Mouse (Mus musculus) T-helper 1 cell (primary cell): ENCODE measurements at regions not wholly inside any gene's neighbourhood (a gene's known extent, or its start where the extent isn't known, plus 50 kb on each side); places are given as distances from the start of the nearest gene placed in this dataset.

Experiments
- in situ Hi-C: fragments of 300-600 bp; cut with MboI, MseI; formaldehyde crosslinking; loops from one replicate; pipeline ENCODE4 v1.15.1; 2025; ENCODE audit warnings: high pct_unique_total_duplicates

DNA sequence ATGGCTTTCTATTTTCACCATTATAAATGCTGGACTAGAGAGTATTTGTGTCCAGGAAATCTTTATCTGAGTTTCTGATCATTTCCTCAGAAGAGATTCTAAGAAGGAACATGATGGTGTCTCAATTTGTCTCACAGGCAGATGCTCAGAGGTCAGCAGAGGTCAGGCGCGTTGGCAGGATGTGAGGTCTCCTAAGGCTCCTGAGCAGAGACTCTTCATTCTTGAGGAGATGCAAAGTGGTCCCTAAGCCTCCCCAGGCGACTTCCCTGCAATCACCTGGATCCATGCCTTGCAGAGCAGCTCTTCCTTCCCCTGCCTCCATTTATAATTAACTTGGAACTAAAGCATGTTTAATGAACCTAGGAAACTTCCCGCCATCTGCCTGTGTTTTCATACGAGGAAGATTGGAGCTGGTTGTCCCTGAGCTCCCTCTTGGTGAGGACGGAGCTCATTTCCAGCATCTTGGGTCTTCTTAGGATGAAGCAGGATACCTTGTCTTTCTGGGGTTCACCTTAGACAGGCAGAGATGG lies 71.8 kb downstream of the Arf2 start:
- in situ Hi-C loops: no loop called here

DNA sequence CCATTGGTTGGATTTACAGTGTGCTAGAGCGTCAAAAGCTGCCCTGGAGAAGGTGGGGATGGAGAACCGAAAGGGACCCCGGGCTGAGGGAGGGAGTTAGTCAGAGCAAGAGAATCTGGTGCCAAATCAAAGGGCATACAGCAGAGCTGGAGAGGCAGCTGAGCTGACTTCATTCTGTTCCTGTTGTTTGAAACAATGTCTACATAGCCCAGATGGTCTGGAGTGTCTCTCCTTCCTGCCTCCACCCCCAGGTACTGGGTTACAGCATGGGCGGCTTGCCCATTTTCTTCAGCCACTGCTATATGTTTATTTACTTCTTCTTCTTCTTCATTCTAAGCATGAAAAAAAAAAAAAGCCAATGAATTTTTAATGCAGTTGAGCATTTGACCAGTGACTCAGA lies 78.7 kb downstream of the Arf2 start:
- in situ Hi-C loops: no loop called here

DNA sequence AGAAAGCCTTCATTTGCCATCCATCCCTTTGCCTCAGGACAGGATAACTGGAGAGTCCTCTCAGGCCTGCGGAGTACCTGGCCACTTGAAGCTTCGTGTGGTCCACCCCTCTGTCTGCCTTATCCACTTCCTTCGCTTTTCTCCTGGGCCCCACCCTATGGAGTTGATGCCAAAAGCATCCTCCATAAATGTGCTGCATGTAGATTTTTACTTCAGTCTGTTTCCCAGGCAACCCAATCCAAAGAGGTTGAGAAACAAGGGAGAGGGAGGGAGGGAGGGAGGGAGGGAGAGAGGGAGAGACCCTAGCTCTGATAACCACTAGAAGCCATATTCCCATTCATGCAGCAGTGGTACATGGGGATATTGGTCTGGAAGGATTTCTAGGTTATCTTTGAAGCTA lies 80.7 kb upstream of the Crhr1 start:
- in situ Hi-C loops: no loop called here

DNA sequence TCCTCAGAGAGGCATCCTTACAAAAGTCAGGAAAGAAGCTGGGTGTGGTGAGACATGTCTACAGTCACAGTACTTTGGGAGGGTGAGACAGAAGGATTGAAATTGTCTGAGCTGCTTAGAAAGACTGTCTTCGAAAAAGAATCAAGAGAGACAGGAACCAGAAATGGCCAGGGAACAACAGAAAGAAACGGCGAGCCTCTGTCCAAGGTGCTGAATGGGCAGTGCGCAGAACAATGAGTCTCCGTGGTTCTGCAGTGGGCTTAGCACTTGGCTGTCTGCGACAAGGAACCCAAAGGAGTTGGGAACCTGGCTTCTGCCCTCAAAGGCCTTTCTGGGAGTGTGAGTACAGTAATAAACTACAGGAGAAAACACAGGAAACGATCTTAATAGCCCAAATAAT lies 79.4 kb upstream of the Crhr1 start:
- in situ Hi-C loops: no loop called here

DNA sequence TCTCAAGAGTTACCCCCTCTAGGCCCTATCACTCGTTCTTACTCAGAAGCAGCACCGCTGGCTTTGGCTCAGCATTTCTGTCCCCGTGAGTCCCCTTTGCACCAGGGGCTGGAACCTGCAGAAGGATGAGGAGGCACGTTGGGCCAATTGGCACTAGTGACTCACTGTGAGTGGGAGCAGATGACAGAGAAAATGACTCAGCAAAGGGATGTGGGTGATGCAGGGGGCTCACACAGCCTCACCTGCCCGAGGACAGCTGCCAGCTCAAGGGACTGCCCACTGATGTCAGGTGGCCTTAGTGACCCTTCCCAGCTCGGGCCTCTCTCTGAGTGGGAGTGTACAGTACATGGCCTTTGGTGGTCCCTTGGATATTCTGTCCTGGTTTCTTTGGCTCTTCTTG lies 76.7 kb upstream of the Crhr1 start:
- in situ Hi-C loops: loop anchor here (5.0 kb wide), 1 partner anchor 61 kb away; no protein-coding TSS in a partner anchor

DNA sequence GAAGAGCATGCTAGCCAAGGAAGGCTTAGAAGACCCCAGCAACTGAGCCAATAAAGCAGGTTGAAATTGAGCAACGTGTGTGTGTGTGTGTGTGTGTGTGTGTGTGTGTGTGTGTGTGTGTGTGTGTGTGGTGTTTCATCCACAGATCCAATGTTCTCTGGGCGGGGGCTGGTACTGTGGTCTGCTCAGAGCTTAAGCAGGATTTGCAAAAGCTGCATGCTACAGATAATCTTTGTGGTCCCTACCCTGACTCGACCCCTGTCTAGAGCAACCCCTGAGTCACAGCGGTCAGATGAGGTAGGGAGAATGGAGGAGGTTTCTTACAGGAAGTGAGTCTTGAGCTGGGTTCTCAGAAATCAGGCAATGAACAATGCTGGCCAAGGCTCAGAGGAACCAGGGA lies 75.6 kb upstream of the Crhr1 start:
- in situ Hi-C loops: loop anchor here (5.0 kb wide), 1 partner anchor 60 kb away; no protein-coding TSS in a partner anchor

DNA sequence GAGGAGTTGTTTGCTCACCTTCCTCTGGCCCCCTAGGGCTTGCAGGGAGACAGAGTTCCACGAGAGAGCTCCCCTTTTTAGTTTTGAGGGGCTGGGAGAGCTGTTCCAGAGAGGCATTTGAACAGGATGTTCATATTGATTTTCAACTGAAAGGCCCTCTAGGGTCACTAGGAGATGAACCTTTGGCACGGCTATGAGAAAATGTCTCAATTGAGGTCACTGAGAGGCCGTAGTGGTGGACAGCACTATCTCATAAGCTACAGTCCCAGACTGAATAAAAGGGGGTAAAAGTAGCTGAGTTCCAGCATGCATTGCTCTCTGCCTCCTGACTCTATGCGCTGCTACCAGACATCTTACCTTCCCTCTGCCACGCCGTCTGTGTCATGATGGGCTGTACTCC lies 74.1 kb upstream of the Crhr1 start:
- in situ Hi-C loops: loop anchor here (5.0 kb wide), 1 partner anchor 59 kb away; no protein-coding TSS in a partner anchor

DNA sequence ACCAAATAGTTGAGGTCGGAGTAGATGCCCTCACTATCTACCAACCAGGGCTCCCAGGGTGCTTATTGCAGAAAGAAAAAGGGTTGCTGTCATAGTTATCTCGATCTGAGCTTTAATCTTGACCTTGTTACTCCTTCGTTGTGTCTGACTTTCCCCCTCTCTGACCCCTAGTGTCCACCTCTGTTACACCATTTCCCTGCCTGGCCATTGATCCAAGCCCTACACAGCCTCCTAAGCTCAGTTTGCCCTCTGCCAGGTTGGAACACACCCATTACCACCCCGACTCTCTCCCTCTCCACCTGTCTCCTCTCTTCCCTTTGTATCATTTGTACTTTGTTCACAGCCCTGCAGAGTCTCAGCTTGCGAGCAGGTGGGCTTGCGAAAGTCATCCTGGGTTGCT lies 73.6 kb upstream of the Crhr1 start:
- in situ Hi-C loops: loop anchor here (5.0 kb wide), 1 partner anchor 58 kb away; no protein-coding TSS in a partner anchor

DNA sequence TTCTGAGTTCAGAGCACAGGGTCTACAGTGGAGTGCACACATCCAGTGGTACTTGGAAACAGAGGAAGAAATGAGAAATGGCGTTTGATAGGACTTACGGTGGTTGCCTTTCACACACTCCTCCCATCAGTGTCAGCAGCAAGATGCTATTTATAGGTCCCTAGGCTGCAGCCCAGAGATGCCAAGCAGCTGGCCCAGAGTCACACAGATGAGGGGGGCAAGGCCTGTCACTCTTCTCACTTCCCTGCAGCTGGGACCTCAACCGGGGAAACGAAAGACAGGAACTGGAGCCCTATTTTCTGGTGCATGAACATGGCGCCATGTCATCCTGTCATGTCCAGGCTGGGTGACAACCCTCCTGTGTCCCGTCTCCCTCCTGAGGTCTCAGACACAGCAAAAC lies 71.3 kb upstream of the Crhr1 start:
- in situ Hi-C loops: no loop called here

DNA sequence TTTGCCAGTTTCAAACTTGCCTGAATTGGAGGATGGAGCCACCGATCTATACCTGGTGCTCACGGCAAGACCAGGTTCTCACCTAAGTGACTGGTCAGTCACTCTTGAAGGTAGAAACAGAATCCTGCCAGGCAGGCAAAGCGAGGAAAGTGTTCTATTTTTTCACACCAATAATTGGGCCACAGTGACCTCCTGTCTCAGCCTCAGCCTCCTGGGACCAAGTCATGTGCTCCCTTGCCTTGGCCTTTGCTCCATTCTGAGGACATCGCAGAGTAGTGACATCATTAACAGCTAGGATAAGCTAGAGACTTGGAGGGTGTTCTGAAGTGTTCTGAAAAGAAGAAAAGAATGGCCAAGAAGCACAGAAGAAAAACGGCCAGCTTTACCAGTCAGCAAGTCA lies 67.5 kb upstream of the Crhr1 start:
- in situ Hi-C loops: no loop called here

DNA sequence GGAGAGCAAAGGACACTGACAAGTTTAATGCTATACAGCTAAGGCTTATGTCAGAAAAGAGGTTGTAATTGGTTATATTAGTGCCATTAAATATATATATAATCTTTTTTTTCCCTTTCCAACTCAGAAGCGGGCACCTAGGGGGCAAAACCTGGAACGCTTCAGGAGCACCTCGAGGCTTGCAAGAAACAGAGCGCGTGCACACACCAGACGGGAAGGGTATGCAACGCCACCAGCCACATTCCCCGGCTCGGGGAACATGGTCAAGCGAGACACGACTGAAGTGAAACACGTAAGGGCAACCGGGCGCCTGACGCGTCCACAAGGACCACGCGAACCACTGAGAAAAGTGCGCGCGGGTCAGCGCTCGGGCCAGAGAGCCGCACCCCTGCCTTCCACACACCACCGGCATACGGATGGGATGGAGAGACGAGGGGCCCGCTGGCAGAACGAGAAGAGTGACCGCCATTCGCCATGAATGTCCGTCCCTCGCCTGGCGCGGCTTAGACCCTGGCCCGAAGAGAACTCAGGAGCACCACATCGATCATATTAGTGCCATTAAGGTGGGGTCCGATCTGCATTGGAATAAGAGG lies 60.0 kb upstream of the Crhr1 start:
- in situ Hi-C loops: no loop called here

DNA sequence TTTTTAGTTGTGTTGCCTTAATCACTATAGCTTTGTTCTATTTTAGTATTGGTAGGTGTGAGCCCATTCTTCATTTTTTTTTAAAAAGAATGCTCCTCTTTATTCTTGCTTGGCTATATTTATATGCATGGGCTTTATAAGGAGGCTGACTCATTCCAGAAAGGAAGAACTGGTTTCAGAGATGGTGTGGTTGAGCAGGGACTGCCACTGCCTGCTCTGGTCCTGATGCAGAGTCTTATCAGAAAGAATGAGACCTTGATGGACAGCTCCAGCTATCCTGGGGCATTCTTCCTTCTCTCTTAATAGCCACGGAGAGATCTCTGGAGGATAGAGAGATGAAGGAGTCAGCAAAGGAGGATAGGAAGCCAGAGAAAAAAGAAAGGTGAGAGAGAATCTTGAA lies 57.9 kb upstream of the Crhr1 start:
- in situ Hi-C loops: no loop called here

DNA sequence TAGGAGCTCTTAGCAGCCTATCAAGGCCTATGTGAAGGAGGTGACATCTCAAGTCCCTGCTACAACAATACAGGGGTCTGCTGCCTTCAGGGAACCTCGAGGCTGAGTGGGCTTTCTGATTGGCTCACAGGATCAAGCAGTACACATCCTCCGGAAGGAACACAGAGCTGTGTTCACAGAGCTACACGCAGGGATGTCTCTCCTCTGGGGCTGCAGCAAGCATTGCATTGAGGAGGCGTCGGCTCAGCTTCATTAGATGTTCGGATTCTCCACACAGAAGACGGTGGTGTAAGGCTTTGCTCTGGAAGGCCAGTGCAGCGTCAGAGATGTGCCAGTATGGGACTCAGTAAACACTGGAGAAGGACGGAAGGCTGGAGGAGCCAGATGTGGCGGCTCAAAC lies 57.3 kb upstream of the Crhr1 start:
- in situ Hi-C loops: no loop called here

DNA sequence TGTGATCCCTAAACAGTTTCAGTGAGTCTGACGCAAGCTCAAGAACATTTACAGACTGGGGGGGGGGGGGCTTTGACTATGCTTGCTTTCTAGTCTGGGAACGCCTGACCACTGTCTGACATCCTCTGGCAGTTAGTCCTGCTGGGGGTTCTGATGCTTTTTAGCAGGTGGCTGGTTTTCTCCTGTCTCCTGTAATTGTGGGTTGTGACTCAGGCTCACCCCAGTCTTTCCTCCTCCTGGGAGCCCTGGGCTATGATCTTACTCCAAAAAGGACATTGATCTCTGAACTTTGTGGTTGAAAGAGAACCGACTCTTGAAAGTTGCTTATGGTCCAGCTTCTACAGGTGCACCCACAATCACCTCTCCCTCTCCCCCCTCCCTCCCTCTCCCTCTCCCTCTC lies 50.6 kb upstream of the Crhr1 start:
- in situ Hi-C loops: no loop called here
